Mouse (Mus musculus): ENCODE results near the gene Ccdc85c.

DNA sequence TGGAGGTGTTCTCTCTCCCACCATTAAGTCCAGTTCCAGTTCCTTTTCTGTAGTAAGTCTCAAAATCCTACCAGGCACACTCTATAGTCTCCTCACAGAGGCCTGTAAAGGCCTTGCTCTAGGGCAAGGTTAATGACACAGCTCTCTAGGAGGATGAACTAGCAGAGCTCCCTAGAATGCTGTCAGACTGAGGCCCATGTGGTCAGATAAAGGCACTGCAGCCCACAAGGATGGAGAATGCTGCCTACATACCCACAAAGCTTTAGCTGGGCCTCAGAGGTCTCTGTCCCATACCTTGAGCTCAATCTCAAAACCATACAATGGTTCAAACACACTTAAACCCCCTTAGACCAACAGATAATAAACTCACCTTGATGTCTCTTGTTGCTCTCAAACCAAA, 115.4 kb downstream of the Ccdc85c start:
- TF ChIP-seq CTCF (IDR thresholded peaks at IDR 0.05; ENCODE audit: low read depth) (no peak), EP300 (optimal IDR thresholded peaks at IDR 0.05) (no peak)

Data from stomach, postnatal 0 days (tissue).